Mouse (Mus musculus) MEL (cell line): ENCODE measurements around the gene Dcaf5. TPM values are rescaled to one million over a fixed set of nuclear protein-coding genes. Genes with fewer than 3 reads are reported as not detected.

ENCODE experiments used
- DNase-seq: peaks from one replicate; pipeline ENCODE4 v3.0.0; 2011; ENCODE audit warnings: low read depth, low spot score
- H3K27ac ChIP-seq: 2 replicates; pipeline ENCODE4 v1.5.1; 2012; ENCODE audit warnings: low read depth, mild to moderate bottlenecking, control low read depth, low read length, moderate library complexity; ENCODE audit not compliant: control insufficient read depth
- H3K27me3 ChIP-seq, 2 experiments: fragments of 150-350 bp in 1 of 2; sonication (generic) in 1 of 2; 2 replicates each; pipeline ENCODE4 v1.6.1; 2012; ENCODE audit warnings: low read length in 2 of 2, mild to moderate bottlenecking in 2 of 2, improper control_type of control experiment in 1 of 2, moderate library complexity in 1 of 2; ENCODE audit not compliant: insufficient read depth in 2 of 2, control insufficient read depth in 1 of 2
- H3K36me3 ChIP-seq, 2 experiments: 2 replicates each; pipeline ENCODE4 v1.6.1; 2012 to 2014; ENCODE audit warnings: low read length in 2 of 2, improper control_type of control experiment in 1 of 2, inconsistent platforms in 1 of 2, mild to moderate bottlenecking in 1 of 2; ENCODE audit not compliant: insufficient read depth in 2 of 2, control insufficient read depth in 1 of 2
- H3K4me1 ChIP-seq, 2 experiments: fragments of 150-350 bp in 1 of 2; sonication (generic) in 1 of 2; 2 replicates each; pipeline ENCODE4 v1.6.1; 2012; ENCODE audit warnings: low read length in 2 of 2, improper control_type of control experiment in 1 of 2, mild to moderate bottlenecking in 1 of 2; ENCODE audit not compliant: insufficient read depth in 2 of 2, control insufficient read depth in 1 of 2
- H3K4me3 ChIP-seq, 2 experiments: fragments of 150-350 bp in 1 of 2; sonication (generic) in 1 of 2; 2 replicates each; pipeline ENCODE4 v1.5.1; 2012; ENCODE audit warnings: low read depth in 2 of 2, low read length in 2 of 2, mild to moderate bottlenecking in 2 of 2, moderate library complexity in 2 of 2, control low read depth in 1 of 2, improper control_type of control experiment in 1 of 2; ENCODE audit not compliant: control insufficient read depth in 1 of 2, insufficient read depth in 1 of 2
- H3K79me2 ChIP-seq: 2 replicates; pipeline ENCODE4 v1.6.1; 2012; ENCODE audit warnings: mild to moderate bottlenecking, low read length, moderate library complexity; ENCODE audit not compliant: control insufficient read depth, poor library complexity, insufficient read depth
- H3K9ac ChIP-seq: 2 replicates; pipeline ENCODE4 v1.6.1; 2012; ENCODE audit warnings: low read depth, mild to moderate bottlenecking, control low read depth, low read length, moderate library complexity; ENCODE audit not compliant: control insufficient read depth, poor library complexity, severe bottlenecking
- H3K9me3 ChIP-seq: fragments of 150-350 bp; sonication (generic); replicated peaks from 2 replicates; pipeline ENCODE4 v1.6.1; 2012; ENCODE audit warnings: mild to moderate bottlenecking, low read length, improper control_type of control experiment, moderate library complexity; ENCODE audit not compliant: insufficient read depth
- CHD2 ChIP-seq: IDR thresholded peaks from 2 replicates; pipeline ENCODE4 v1.6.1; 2011; ENCODE audit warnings: low read length, improper control_type of control experiment
- CTCF ChIP-seq, 3 experiments: IDR thresholded peaks in 2 of 3; conservative IDR thresholded peaks in 1 of 3; 2 replicates each; pipeline ENCODE4 v1.5.1; 2011 to 2012; ENCODE audit warnings: low read length in 3 of 3, low read depth in 2 of 3, mild to moderate bottlenecking in 2 of 3, improper control_type of control experiment in 1 of 3, inconsistent platforms in 1 of 3, mixed read lengths in 1 of 3, moderate library complexity in 1 of 3; ENCODE audit not compliant: control insufficient read depth in 1 of 3, insufficient read depth in 1 of 3, poor library complexity in 1 of 3, severe bottlenecking in 1 of 3
- E2F4 ChIP-seq: IDR thresholded peaks from 2 replicates; pipeline ENCODE4 v1.6.1; 2011; ENCODE audit warnings: low read depth, low read length, improper control_type of control experiment, borderline replicate concordance
- ELF1 ChIP-seq: IDR thresholded peaks from 2 replicates; pipeline ENCODE4 v1.6.1; 2014; ENCODE audit warnings: low read depth, mild to moderate bottlenecking, inconsistent platforms, low read length, improper control_type of control experiment, moderate library complexity
- ETS1 ChIP-seq: IDR thresholded peaks from 2 replicates; pipeline ENCODE4 v1.6.1; 2012; ENCODE audit warnings: low read depth, mild to moderate bottlenecking, inconsistent platforms, low read length, improper control_type of control experiment, moderate library complexity
- GABPA ChIP-seq: IDR thresholded peaks from 2 replicates; pipeline ENCODE4 v1.6.1; 2012; ENCODE audit warnings: low read depth, mild to moderate bottlenecking, inconsistent platforms, low read length, improper control_type of control experiment, moderate library complexity
- GATA1 ChIP-seq: IDR thresholded peaks from 2 replicates; pipeline ENCODE4 v1.6.1; 2011; ENCODE audit warnings: low read depth, low read length, improper control_type of control experiment
- HCFC1 ChIP-seq: IDR thresholded peaks from 2 replicates; pipeline ENCODE4 v1.6.1; 2012; ENCODE audit warnings: low read depth, mild to moderate bottlenecking, inconsistent platforms, low read length, improper control_type of control experiment, moderate library complexity
- KAT2A ChIP-seq: conservative IDR thresholded peaks from 2 replicates; pipeline ENCODE4 v1.6.1; 2012; ENCODE audit warnings: low read depth, low read length, improper control_type of control experiment, inconsistent platforms
- MAX ChIP-seq: IDR thresholded peaks from 2 replicates; pipeline ENCODE4 v1.6.1; 2011; ENCODE audit warnings: low read length, improper control_type of control experiment
- MEF2A ChIP-seq: IDR thresholded peaks from 2 replicates; pipeline ENCODE4 v1.6.1; 2014; ENCODE audit warnings: low read depth, mild to moderate bottlenecking, inconsistent platforms, low read length, improper control_type of control experiment; ENCODE audit not compliant: poor library complexity, insufficient replicate concordance, severe bottlenecking; ENCODE audit errors: extremely low read depth
- MYB ChIP-seq: IDR thresholded peaks from 2 replicates; pipeline ENCODE4 v1.6.1; 2011; ENCODE audit warnings: mild to moderate bottlenecking, low read depth, low read length, improper control_type of control experiment
- POLR2A ChIP-seq, 2 experiments: IDR thresholded peaks; 2 replicates each; pipeline ENCODE4 v1.6.1; 2011 to 2012; ENCODE audit warnings: low read length in 2 of 2, mild to moderate bottlenecking in 2 of 2, control low read depth in 1 of 2, improper control_type of control experiment in 1 of 2, low read depth in 1 of 2, moderate library complexity in 1 of 2; ENCODE audit not compliant: control insufficient read depth in 1 of 2, insufficient read depth in 1 of 2, poor library complexity in 1 of 2
- POLR2AphosphoS2 ChIP-seq: IDR thresholded peaks from 2 replicates; pipeline ENCODE4 v1.6.1; 2011; ENCODE audit warnings: low read length, improper control_type of control experiment
- POLR2AphosphoS5 ChIP-seq: IDR thresholded peaks from 2 replicates; pipeline ENCODE4 v1.6.1; 2012; ENCODE audit warnings: low read depth, borderline replicate concordance, mild to moderate bottlenecking, inconsistent platforms, low read length, moderate library complexity, mixed read lengths
- RCOR1 ChIP-seq: IDR thresholded peaks from 2 replicates; pipeline ENCODE4 v1.6.1; 2012; ENCODE audit warnings: low read depth, mild to moderate bottlenecking, inconsistent platforms, low read length, improper control_type of control experiment
- TAL1 ChIP-seq: IDR thresholded peaks from 2 replicates; pipeline ENCODE4 v1.6.1; 2012; ENCODE audit warnings: mild to moderate bottlenecking, inconsistent platforms, low read length, moderate library complexity, mixed read lengths
- TCF12 ChIP-seq: IDR thresholded peaks from 2 replicates; pipeline ENCODE4 v1.6.1; 2014; ENCODE audit warnings: low read depth, mild to moderate bottlenecking, inconsistent platforms, low read length, improper control_type of control experiment, moderate library complexity
- ZC3H11A ChIP-seq: IDR thresholded peaks from 2 replicates; pipeline ENCODE4 v1.6.1; 2012; ENCODE audit warnings: low read depth, mild to moderate bottlenecking, inconsistent platforms, low read length, improper control_type of control experiment
- ZKSCAN1 ChIP-seq: IDR thresholded peaks from 2 replicates; pipeline ENCODE4 v1.6.1; 2012; ENCODE audit warnings: low read depth, mild to moderate bottlenecking, inconsistent platforms, low read length, improper control_type of control experiment, moderate library complexity
- ZMIZ1 ChIP-seq: IDR thresholded peaks from 2 replicates; pipeline ENCODE4 v1.6.1; 2012; ENCODE audit warnings: low read depth, mild to moderate bottlenecking, inconsistent platforms, low read length, improper control_type of control experiment, moderate library complexity
- ZNF384 ChIP-seq: IDR thresholded peaks from 2 replicates; pipeline ENCODE4 v1.6.1; 2012; ENCODE audit warnings: low read depth, mild to moderate bottlenecking, inconsistent platforms, low read length, improper control_type of control experiment
- polyA plus RNA-seq, 2 experiments: library from polyadenylated mRNA; stranded (reverse) in 1 of 2; unstranded in 1 of 2; fragments of >175 nt in 1 of 2; fragments of >200 nt in 1 of 2; gene quantifications; 2 replicates each; pipeline versions ENCODE4 v1.2.1 to v1.2.4; 2012; ENCODE audit warnings: low replicate concordance in 2 of 2, low read depth in 1 of 2; ENCODE audit not compliant: insufficient read length in 2 of 2, insufficient read depth in 1 of 2, missing spikeins in 1 of 2
- total RNA-seq: library from RNA; depleted of rRNA; stranded (reverse); fragments of 300-350 nt; gene quantifications from 2 replicates; pipeline ENCODE4 v1.2.3, GENCODE M21; 2012

Gene Dcaf5
- total and polyA plus RNA-seq, 3 experiments = 8.1 to 15.6 TPM; not detected in 1

DNA sequence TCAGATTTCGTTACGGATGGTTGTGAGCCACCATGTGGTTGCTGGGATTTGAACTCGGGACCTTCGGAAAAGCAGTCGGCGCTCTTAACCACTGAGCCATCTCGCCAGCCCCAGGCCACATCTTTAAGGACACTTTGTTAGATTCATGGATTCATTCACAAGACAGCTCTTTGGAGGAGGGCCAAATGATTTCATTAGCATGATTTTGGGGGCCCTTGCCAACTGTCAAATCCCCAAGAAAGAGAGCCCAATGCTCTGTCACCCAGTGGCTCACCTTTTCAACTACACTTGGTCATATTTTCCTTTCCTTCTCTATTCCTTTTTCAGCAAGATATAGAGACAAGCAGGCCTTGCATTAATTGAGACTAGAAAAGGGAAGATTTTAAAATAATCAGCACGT, 63.5 kb downstream of the Dcaf5 start:
- Histone ChIP-seq H3K27me3 (no peaks in the 10 kb centered on the region), H3K27ac (no peak overlapping the region), H3K4me3 (no peak overlapping the region), H3K9ac (no peak overlapping the region), H3K4me1 (peaks cover 0 to 3% of the 10 kb centered on the region in 2 experiments; a peak in 1 of 4 replicates)
- DNase-seq = no peak
- TF ChIP-seq CTCF (IDR thresholded peaks at IDR 0.05 in 2 of 3, conservative IDR thresholded peaks at IDR 0.05 in 1 of 3; ENCODE audit: control insufficient read depth in 1 of 3, insufficient read depth in 1 of 3, low read depth in 2 of 3, low read length in 3 of 3, poor library complexity in 1 of 3, severe bottlenecking in 1 of 3) (no peak), ZC3H11A (no peak), ZKSCAN1 (no peak), KAT2A (no peak), ZNF384 (no peak), MAX (no peak), TAL1 (no peak), POLR2AphosphoS2 (no peak), TCF12 (no peak), HCFC1 (no peak), POLR2A (IDR thresholded peaks at IDR 0.05; ENCODE audit: control insufficient read depth in 1 of 2, insufficient read depth in 1 of 2, low read depth in 1 of 2, low read length in 2 of 2, poor library complexity in 1 of 2) (no peak), CHD2 (no peak), POLR2AphosphoS5 (no peak), RCOR1 (no peak), ZMIZ1 (no peak), E2F4 (no peak), GATA1 (no peak), ELF1 (no peak), MYB (no peak)
- TF ChIP-seq, all 39 proteins: peak for 0
- Histone ChIP-seq H3K9me3 (no peaks in the 10 kb centered on the region), H3K36me3 (peaks cover 0 to 7% of the 10 kb centered on the region in 2 experiments; a peak in 2 of 4 replicates), H3K79me2 (no peaks in the 10 kb centered on the region)

- TF ChIP-seq MEF2A (no peak), ETS1 (no peak), GABPA (no peak)
- no peak for DNase-seq
- no peaks in the 10 kb centered on the region for H3K79me2 ChIP-seq
- peaks cover 7 to 11% of the 10 kb centered on the region in 2 experiments for H3K36me3 ChIP-seq
- H3K27ac ChIP-seq = no peak overlapping the region
- no peaks in the 10 kb centered on the region for H3K9me3 ChIP-seq
- H3K27me3 ChIP-seq = no peaks in the 10 kb centered on the region
- peaks cover 0 to 7% of the 10 kb centered on the region in 2 experiments; a peak in 1 of 4 replicates for H3K4me1 ChIP-seq
- H3K4me3 ChIP-seq = no peak overlapping the region
- no peak overlapping the region for H3K9ac ChIP-seq
Measured at GRCm38 (mm10) chr12:80367227-80367626, 69.2 kb downstream of the Dcaf5 start.
